Mouse (Mus musculus): ENCODE results near the gene Gm7970.
"Not testable (repeated sequence)": the region's sequence is repeated elsewhere in the genome, so short reads cannot be mapped to it uniquely, and the experiment has no call there.

Gene Gm7970

GRCm38 (mm10) chr14:41555483-41555882, at the start of gene Gm7970:
Gm7970 (minus strand) TSS chr14:41555583.
- DNase-seq (ENCODE audit: low read depth): not testable (repeated sequence)

GRCm38 (mm10) chr14:41600935-41601334, 45.6 kb upstream of the Gm7970 start:
- not testable (repeated sequence) for DNase-seq (ENCODE audit: low read depth)

- not testable (repeated sequence) for DNase-seq (ENCODE audit: low read depth)
These were observed 31.0 kb upstream of the Gm7970 start for GRCm38 (mm10) chr14:41586346-41586745.

GRCm38 (mm10) chr14:41572911-41573310, 17.5 kb upstream of the Gm7970 start, which contains the start of gene 1700049E17Rik2:
1700049E17Rik2 (plus strand) TSS chr14:41573211.
- DNase-seq (ENCODE audit: low read depth): not testable (repeated sequence)

DNA sequence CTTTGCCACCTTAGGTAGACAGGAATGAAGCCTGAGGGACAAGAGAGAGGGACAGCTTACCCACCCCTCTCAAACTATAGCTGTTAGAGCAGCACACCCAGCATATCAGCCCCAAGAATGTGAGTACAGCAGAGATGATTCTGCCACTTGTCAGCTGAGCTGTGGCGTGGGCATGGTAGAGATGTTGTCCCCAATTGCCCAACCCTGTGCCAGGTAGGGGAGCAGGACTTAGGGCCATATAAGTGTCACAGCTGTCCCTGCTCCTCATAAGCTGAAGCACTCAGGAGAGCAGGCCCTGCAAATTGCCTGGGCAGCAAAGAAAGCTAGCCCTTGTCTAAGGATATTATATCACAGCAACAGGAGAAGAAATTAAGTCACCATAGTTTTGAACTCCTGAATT, 30.7 kb downstream of the Gm7970 start:
- DNase-seq (ENCODE audit: low read depth): not testable (repeated sequence)

GRCm38 (mm10) chr14:41520683-41521082, 34.7 kb downstream of the Gm7970 start:
- not testable (repeated sequence) for DNase-seq (ENCODE audit: low read depth)

All from c-Kit-positive CD71-negative TER-119-negative erythroid progenitor cells, embryonic 14.5 days (primary cell).